Mouse (Mus musculus) embryonic facial prominence, embryonic 12.5 days (tissue): ENCODE measurements around the gene Ppp3ca. TPM values are rescaled to one million over a fixed set of nuclear protein-coding genes. Genes with fewer than 3 reads are reported as not detected.

Experiments
- ATAC-seq: fragments of 200-750 bp; cut with Nextera tagmentation; 2 replicates; pipeline ENCODE4 v1.8.0; 2017; ENCODE audit not compliant: insufficient number of reproducible peaks, insufficient read depth, low FRiP score, low TSS enrichment
- H3K27ac ChIP-seq: fragments of 300-500 bp; sonication (generic); 2 replicates; pipeline ENCODE4 v1.5.1; 2016; ENCODE audit warnings: mild to moderate bottlenecking
- H3K27me3 ChIP-seq: fragments of 300-500 bp; sonication (generic); 2 replicates; pipeline ENCODE4 v1.6.1; 2016; ENCODE audit warnings: mild to moderate bottlenecking, moderate library complexity
- H3K36me3 ChIP-seq: fragments of 300-500 bp; sonication (generic); 2 replicates; pipeline ENCODE4 v1.6.1; 2016; ENCODE audit warnings: mild to moderate bottlenecking
- H3K4me1 ChIP-seq: fragments of 300-500 bp; sonication (generic); 2 replicates; pipeline ENCODE4 v1.6.1; 2016
- H3K4me2 ChIP-seq: fragments of 300-500 bp; sonication (generic); replicated peaks from 2 replicates; pipeline ENCODE4 v1.6.1; 2016; ENCODE audit warnings: mild to moderate bottlenecking, moderate library complexity
- H3K4me3 ChIP-seq: fragments of 300-500 bp; sonication (generic); 2 replicates; pipeline ENCODE4 v1.5.1; 2016; ENCODE audit warnings: mild to moderate bottlenecking
- H3K9ac ChIP-seq: fragments of 300-500 bp; sonication (generic); 2 replicates; pipeline ENCODE4 v1.6.1; 2016; ENCODE audit warnings: mild to moderate bottlenecking, moderate library complexity
- H3K9me3 ChIP-seq: fragments of 300-500 bp; sonication (generic); 2 replicates; pipeline ENCODE4 v1.6.1; 2016; ENCODE audit warnings: mild to moderate bottlenecking, moderate library complexity
- WGBS: fragments of 180-500 bp; shearing (Covaris S2); methylation state at CpG from one replicate; pipeline ENCODE4 v1.1.7; 2016; 5-methylcytosine and 5-hydroxymethylcytosine counted together
- polyA plus RNA-seq: library from polyadenylated mRNA; unstranded; fragments of >200 nt; fragmentation: Nextera tagmentation; extraction: Ambion mirVana; gene quantifications from 2 replicates; pipeline ENCODE4 v1.2.1, GENCODE M21; 2016

Ppp3ca gene
- polyA plus RNA-seq, 1 experiment from 2014 or later: 110 TPM

DNA sequence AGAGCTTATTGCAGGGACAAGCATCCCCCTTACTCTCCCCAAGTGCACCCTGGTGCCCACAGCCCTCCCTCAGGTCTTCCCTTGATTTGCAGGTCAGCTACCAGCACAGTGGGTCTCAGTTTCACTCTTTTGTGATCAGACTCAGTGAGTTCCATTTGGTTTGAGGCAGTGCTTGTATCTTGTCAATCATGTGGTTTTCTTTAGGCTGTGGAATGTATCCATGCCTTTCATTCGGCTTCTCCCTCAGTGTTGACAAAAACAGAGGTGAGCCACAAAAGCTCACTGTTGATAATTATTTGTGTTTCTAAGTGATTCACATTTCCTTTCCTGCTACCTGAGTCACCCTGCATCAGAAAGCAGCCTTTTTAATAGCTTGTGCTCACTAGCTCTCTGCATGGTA lies 66.1 kb downstream of the Ppp3ca start:
- no peak overlapping the region for H3K9ac ChIP-seq
- no peak overlapping the region for H3K4me3 ChIP-seq
- no peaks in the 10 kb centered on the region for H3K9me3 ChIP-seq
- H3K27ac ChIP-seq: no peak overlapping the region
- WGBS: 15% methylated on average over 1 of the region's 1 CpGs
- no peaks in the 10 kb centered on the region for H3K36me3 ChIP-seq
- no peaks in the 10 kb centered on the region for H3K27me3 ChIP-seq
- no peak for ATAC-seq
- H3K4me2 ChIP-seq: no peak overlapping the region
- peaks cover 4% of the 10 kb centered on the region; the same call in 1 of the 2 replicates for H3K4me1 ChIP-seq

DNA sequence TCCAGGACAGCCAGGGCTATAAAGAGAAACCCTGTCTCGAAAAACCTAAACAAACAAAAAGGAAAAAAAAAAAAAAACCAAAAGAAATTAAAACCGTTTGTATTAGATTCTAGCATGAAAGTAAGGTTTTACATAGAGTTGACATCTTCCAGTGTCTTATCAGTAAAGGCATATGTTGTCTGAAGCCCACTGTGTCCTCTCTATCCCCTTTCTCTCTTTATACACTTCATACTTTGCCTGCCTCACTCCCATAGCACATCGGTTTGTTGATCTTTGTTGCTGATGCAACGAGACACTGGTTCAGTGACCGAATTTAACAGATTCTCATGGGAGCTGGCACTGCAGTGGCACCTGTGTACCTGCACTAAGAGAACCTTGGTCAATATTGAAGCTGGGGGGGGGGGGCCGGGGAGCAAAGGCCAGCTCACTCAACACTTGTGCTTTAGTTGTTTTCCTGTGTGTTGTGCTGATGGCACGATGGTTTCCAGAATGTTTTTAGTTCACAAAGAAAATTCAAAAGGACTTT lies 66.9 kb downstream of the Ppp3ca start:
- H3K27ac ChIP-seq: no peak overlapping the region
- WGBS: 80% methylated on average over 7 of the region's 7 CpGs
- H3K4me1 ChIP-seq: peaks cover 4% of the 10 kb centered on the region; the same call in 1 of the 2 replicates
- no peak for ATAC-seq
- H3K27me3 ChIP-seq: no peaks in the 10 kb centered on the region
- H3K9me3 ChIP-seq: no peaks in the 10 kb centered on the region
- H3K9ac ChIP-seq: no peak overlapping the region
- no peak overlapping the region for H3K4me3 ChIP-seq
- no peaks in the 10 kb centered on the region for H3K36me3 ChIP-seq
- no peak overlapping the region for H3K4me2 ChIP-seq

DNA sequence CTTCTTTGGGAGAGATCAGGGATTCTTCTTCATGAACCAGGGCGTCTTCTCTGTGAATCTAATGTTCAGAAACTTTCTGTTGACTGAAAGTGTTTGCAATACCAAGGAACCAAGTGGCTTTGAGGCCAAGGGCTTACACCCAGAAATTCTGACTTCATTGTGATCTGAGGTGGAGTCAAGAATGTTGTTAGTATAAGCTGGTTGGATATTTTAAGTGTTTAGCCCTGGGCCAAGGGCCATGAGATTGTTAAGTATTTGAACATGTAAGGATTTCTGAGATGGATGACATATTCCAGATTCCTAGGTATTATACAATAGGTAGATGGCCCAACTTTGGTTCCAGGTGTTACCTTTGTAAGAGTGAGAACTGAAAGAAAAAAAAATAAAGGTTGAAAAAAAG lies 68.5 kb downstream of the Ppp3ca start:
- Histone ChIP-seq H3K9ac (no peak overlapping the region), H3K36me3 (no peaks in the 10 kb centered on the region), H3K27me3 (no peaks in the 10 kb centered on the region), H3K27ac (no peak overlapping the region), H3K4me3 (no peak overlapping the region), H3K4me1 (peaks cover 7% of the 10 kb centered on the region; the same call in 1 of the 2 replicates), H3K9me3 (no peaks in the 10 kb centered on the region), H3K4me2 (no peak overlapping the region)
- no peak for ATAC-seq
- WGBS: 85% methylated on average over 1 of the region's 1 CpGs

DNA sequence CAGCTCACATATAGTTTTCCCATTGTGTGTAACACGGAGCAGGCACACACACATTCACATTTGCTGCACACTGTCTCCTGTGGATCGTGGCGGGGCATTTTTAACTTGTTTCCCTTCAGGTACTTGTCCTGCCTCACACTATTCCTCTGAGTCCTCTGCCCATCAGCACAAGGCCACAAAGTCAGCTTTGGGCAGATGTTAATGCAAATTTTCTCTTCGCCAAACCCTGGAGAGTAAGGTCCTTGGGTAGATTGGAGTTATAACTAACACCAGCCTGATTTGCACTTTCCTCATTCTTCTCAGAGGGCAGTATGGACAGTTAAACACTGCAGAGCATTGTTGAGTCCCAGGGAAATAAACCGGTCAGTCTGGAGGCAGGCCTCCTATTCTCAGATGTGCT lies 69.0 kb downstream of the Ppp3ca start:
- H3K4me2 ChIP-seq: no peak overlapping the region
- 85% methylated on average over 5 of the region's 5 CpGs for WGBS

DNA sequence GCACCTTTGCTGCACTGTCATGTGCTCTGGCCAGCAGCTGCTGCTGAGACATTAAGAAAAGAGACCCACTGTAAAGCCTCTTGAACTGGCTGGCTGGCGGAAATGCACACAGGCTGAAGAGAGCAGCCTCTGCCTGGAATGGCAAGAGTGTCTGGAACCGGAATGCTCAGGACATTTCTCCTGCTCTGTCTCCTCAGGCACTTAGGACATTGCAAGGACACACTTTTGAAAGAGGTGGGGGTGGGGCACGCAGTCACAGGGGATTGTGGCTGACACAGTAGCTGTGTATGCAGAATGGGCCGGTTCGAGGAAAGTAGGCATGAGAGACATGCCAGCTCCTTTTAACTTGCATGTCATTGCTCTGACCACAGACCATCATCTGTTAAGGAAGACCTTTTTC lies 71.7 kb downstream of the Ppp3ca start:
- Histone ChIP-seq H3K9me3 (no peaks in the 10 kb centered on the region), H3K9ac (no peak overlapping the region), H3K4me3 (no peak overlapping the region), H3K27me3 (no peaks in the 10 kb centered on the region), H3K27ac (no peak overlapping the region), H3K4me1 (0 out of 2 replicates have a peak, but pooled peaks cover 3% of the 10 kb centered on the region), H3K4me2 (no peak overlapping the region), H3K36me3 (no peaks in the 10 kb centered on the region)
- ATAC-seq: no peak
- 62% methylated on average over 5 of the region's 5 CpGs for WGBS

More for the DNA sequence above, 69.0 kb downstream of the Ppp3ca start:
- no peaks in the 10 kb centered on the region for H3K9me3 ChIP-seq
- no peak overlapping the region for H3K4me3 ChIP-seq
- no peaks in the 10 kb centered on the region for H3K27me3 ChIP-seq
- no peak for ATAC-seq
- no peak overlapping the region for H3K9ac ChIP-seq
- no peaks in the 10 kb centered on the region for H3K36me3 ChIP-seq
- no peak overlapping the region for H3K27ac ChIP-seq
- H3K4me1 ChIP-seq: peaks cover 7% of the 10 kb centered on the region; the same call in 1 of the 2 replicates

DNA sequence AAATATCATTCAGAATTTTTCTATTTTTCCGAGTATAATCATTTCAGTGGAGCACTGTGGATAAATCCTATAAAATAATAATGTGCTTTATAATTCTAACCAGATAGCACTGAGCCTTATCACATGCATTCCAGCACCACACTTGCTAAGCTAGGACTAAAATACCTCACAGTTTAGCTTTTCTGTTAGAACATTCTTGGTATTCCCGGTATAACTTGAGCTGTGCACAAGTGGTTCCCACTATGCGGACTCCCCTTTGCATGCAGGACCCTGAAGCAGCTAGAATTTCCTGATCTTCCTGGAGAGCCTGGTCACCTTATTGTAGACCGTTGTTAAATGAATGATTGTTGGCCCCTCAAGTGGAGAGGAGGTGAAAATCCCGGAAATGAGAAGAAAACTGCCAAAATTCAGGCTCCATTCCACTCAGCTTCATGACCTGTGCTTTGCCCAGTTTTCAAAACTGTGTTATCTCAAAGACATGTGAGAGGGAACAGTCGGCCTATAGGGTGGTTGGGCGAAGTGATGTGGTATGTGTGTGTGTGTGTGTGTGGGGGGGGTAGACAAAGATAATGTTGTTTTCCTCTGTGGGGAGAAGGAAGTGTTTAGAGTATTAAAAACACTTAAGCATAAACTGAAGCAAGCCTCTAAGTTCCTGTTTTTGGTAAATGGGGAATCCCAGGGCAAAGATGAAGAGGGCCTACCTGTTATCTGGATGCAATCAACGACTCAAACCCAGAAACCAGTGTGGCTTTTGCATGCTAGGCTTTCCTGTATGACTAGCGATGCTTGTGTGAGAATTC lies 72.5 kb downstream of the Ppp3ca start:
- no peaks in the 10 kb centered on the region for H3K27me3 ChIP-seq
- H3K36me3 ChIP-seq: no peaks in the 10 kb centered on the region
- no peak overlapping the region for H3K9ac ChIP-seq
- H3K4me3 ChIP-seq: no peak overlapping the region
- no peak overlapping the region for H3K4me2 ChIP-seq
- 0 out of 2 replicates have a peak, but pooled peaks cover 3% of the 10 kb centered on the region for H3K4me1 ChIP-seq
- no peak overlapping the region for H3K27ac ChIP-seq
- ATAC-seq: no peak
- H3K9me3 ChIP-seq: no peaks in the 10 kb centered on the region
- WGBS: 78% methylated on average over 9 of the region's 9 CpGs

DNA sequence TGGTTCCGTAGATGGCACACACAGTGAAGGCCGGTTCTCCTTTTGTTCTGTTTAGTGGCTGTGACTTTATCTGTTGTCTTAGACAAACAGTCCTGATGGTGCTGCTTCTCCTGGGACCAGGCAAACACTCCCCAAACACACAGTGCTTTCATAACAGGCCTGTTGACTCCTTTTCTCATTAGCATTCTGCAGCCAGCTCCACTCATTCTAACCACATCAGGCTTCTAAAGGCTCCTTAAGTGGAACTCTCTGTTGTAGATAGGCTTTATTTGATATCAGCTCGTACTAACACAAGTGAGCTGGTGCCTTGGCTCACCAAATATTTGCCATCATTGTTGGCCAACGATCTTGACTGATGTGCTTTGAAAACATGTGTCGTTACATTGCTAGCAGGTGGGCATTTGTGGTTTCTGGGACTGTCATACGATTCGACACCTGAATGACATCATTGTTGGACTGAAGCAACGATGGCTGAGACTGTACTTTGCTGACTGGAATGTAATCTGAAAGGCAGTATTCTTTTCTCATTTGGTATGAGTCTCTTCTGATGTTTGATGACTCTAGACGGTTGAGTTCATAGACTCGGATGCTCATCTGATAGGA lies 74.5 kb downstream of the Ppp3ca start:
- H3K27ac ChIP-seq: no peak overlapping the region
- no peak for ATAC-seq
- H3K9ac ChIP-seq: no peak overlapping the region
- WGBS: 78% methylated on average over 10 of the region's 10 CpGs
- H3K9me3 ChIP-seq: no peaks in the 10 kb centered on the region
- H3K4me1 ChIP-seq: 0 out of 2 replicates have a peak, but pooled peaks cover 3% of the 10 kb centered on the region
- H3K36me3 ChIP-seq: no peaks in the 10 kb centered on the region
- no peak overlapping the region for H3K4me2 ChIP-seq
- no peaks in the 10 kb centered on the region for H3K27me3 ChIP-seq
- H3K4me3 ChIP-seq: no peak overlapping the region

DNA sequence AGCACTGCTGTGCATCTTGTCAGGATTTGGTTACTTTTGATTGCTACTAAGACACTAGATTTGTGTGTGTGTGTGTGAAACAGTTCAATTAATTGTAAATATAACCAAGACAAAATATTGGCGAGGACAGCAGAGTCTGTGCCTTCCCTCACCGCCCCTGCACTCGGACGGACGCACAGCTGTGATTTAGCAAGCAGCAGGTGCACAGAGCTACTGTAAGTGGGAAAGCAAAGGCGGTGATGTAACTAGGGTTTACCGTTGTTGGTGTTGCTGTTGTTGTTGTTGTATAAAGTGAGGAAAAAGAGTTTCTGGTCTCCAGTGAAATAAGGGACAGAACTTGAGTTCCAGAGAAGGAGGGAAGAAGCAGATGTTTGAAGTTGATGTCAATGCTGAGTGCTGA lies 75.5 kb downstream of the Ppp3ca start:
- WGBS: 82% methylated on average over 7 of the region's 7 CpGs
- Histone ChIP-seq H3K9ac (no peak overlapping the region), H3K4me2 (no peak overlapping the region), H3K36me3 (no peaks in the 10 kb centered on the region), H3K27me3 (no peaks in the 10 kb centered on the region), H3K9me3 (no peaks in the 10 kb centered on the region), H3K4me1 (0 out of 2 replicates have a peak, but pooled peaks cover 3% of the 10 kb centered on the region), H3K27ac (no peak overlapping the region), H3K4me3 (no peak overlapping the region)
- ATAC-seq: no peak

DNA sequence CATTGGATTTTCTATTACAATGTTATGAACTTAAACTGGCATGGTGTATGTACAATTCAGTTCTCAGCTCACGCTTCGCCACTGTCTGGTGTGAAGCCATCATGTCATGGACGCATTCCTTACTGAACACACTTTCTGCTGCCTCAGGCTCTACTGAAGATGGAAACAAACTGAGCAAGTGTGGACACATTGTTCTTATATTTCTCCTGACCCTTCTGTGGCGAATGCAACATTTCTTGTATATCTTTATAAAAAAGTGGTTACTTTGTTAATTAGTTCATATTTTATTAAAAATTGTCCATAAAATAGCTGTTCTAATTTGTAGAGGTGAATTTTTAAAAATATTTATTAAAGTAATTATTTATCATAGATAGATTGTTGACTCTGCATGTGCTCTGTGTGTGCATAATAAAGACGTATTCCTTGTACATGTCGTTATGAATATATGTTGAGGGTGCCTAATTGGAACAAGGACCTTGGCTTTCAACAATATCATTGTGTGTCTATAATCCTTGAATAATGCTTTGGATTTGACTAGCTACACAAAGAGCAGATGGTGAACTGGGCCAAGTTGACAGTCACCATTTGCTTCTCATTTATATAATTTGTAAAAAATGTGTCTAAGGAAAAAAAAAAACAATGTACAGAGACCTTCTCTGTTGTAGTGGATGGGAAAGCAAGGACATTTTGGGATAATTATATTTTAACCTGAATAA lies 79.0 kb downstream of the Ppp3ca start:
- H3K9me3 ChIP-seq: no peaks in the 10 kb centered on the region
- WGBS: 69% methylated on average over 6 of the region's 6 CpGs
- H3K36me3 ChIP-seq: no peaks in the 10 kb centered on the region
- no peak overlapping the region for H3K4me3 ChIP-seq
- H3K4me1 ChIP-seq: peaks cover 3% of the 10 kb centered on the region; the same call in 1 of the 2 replicates
- ATAC-seq: 0 out of 2 replicates have a peak, but pooled peaks have one; percentile 15
- no peaks in the 10 kb centered on the region for H3K27me3 ChIP-seq
- H3K27ac ChIP-seq: no peak overlapping the region
- no peak overlapping the region for H3K9ac ChIP-seq
- H3K4me2 ChIP-seq: no peak overlapping the region

DNA sequence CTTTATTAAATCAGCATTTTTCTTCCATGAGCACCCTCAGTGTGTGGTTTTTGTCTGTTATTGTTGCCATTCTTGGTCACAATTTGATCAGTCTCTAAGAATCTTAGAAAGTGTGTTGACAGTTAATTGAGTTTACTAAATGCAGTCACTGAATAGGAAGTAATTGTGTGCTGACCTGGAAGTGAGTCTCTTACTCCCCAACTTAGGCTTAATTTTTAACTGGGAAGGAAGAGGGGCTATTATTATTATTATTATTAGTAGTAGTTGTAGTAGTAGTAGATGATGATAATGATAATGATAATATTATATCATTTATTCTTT lies 79.5 kb downstream of the Ppp3ca start:
- H3K4me2 ChIP-seq: no peak overlapping the region
- H3K27me3 ChIP-seq: no peaks in the 10 kb centered on the region
- peaks cover 3% of the 10 kb centered on the region; the same call in 1 of the 2 replicates for H3K4me1 ChIP-seq
- H3K27ac ChIP-seq: no peak overlapping the region
- no peak overlapping the region for H3K9ac ChIP-seq
- no peaks in the 10 kb centered on the region for H3K9me3 ChIP-seq
- no peak for ATAC-seq
- no peaks in the 10 kb centered on the region for H3K36me3 ChIP-seq
- no peak overlapping the region for H3K4me3 ChIP-seq

DNA sequence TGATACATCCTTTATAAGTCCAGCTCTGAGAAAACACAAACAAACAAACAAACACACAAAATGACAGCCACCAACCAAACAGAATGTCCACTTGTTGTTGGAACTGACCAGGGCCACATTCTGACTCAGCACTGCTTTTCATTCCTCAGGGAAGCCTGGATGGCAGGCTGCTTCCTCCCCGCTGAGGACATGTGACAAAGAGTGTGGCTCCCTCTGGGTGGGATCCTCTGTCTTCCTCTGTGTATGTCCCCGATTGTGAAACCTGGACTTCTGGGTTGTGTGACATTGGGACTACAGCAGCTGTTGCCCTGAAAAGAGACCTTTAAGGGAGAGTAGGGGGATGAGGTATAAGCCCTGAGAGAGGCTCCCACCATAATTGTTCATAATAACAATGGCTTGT lies 80.0 kb downstream of the Ppp3ca start:
- no peak overlapping the region for H3K9ac ChIP-seq
- H3K4me2 ChIP-seq: no peak overlapping the region
- no peak overlapping the region for H3K27ac ChIP-seq
- no peaks in the 10 kb centered on the region for H3K27me3 ChIP-seq
- H3K4me3 ChIP-seq: no peak overlapping the region
- H3K36me3 ChIP-seq: no peaks in the 10 kb centered on the region
- WGBS: 35% methylated on average over 2 of the region's 2 CpGs
- H3K4me1 ChIP-seq: peaks cover 3% of the 10 kb centered on the region; the same call in 1 of the 2 replicates
- no peaks in the 10 kb centered on the region for H3K9me3 ChIP-seq
- no peak for ATAC-seq
